Mouse (Mus musculus) small intestine, adult 2 months (tissue): ENCODE results near the gene Calml3.

ENCODE experiments used
- CTCF ChIP-seq: fragments of 200-500 bp; IDR thresholded peaks from 2 replicates; pipeline ENCODE4 v1.5.1; 2012; ENCODE audit warnings: low read depth, mild to moderate bottlenecking, control low read depth, inconsistent platforms, low read length, moderate library complexity, mixed read lengths; ENCODE audit not compliant: insufficient replicate concordance, insufficient read length; ENCODE audit errors: extremely low read depth
- POLR2A ChIP-seq: fragments of 200-500 bp; IDR thresholded peaks from 2 replicates; pipeline ENCODE4 v1.6.1; 2012; ENCODE audit warnings: low read depth, mild to moderate bottlenecking, control low read depth, inconsistent platforms, low read length, moderate library complexity

DNA sequence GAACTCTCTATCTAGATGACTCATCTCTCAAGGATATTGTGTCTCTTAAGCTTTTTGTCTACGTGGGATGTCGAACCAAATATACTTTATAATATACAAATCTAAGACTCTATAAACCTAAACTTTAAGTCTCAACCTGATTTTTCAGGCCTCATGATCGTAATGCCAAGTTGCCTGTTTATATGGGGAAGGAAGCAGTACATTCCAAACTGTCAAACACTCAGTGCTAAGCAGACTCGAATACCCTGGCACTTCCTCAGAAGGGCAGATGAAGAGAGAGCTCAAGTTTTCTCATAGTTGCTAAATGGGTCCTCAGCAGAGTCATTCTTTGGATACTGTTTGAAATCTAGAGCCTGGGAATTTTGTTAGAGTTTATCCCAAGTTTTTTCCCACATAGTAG is 7.5 kb downstream of the Calml3 start:
- TF ChIP-seq POLR2A (no peak), CTCF (no peak)
